Comparison of ENCODE assay signal across 15 mouse cellular contexts in genomic region chr1:189790666-189791065, GRCm38 (mm10).
"Had no signal": no experiment of that assay in that cellular context is flagged by ENCODE, and none has a peak within 500 bp of the region (broad histone marks: within the 10 kb centered on the region; RNA-seq: fewer than 3 reads in every experiment).

No protein-coding gene starts in this region.

- DNase-seq: lung, postnatal 14 days; lung, postnatal 36 days; right cerebral cortex, postnatal 14 days; thymus, adult 2 months; thymus, postnatal 25 days; thymus, postnatal 4 days had no signal

- H3K36me3 ChIP-seq: midbrain, embryonic 13.5 days; midbrain, embryonic 15.5 days; neural tube, embryonic 12.5 days; stomach, embryonic 15.5 days had no signal

- H3K4me2 ChIP-seq: lung, embryonic 15.5 days; midbrain, embryonic 11.5 days; midbrain, embryonic 13.5 days; midbrain, embryonic 15.5 days; neural tube, embryonic 12.5 days; stomach, embryonic 15.5 days had no signal

- H3K4me3 ChIP-seq: lung, embryonic 15.5 days; megakaryocyte, embryonic 14.5 days; midbrain, embryonic 13.5 days; midbrain, embryonic 15.5 days; neural tube, embryonic 12.5 days; stomach, embryonic 15.5 days had no signal

- ATAC-seq: midbrain, embryonic 13.5 days; midbrain, embryonic 15.5 days had no signal

- H3K9me3 ChIP-seq: lung, embryonic 15.5 days; megakaryocyte, embryonic 14.5 days; midbrain, embryonic 13.5 days; midbrain, embryonic 15.5 days; neural tube, embryonic 12.5 days; stomach, embryonic 15.5 days had no signal

- H3K27ac ChIP-seq: lung, embryonic 15.5 days; macrophage; midbrain, embryonic 13.5 days; midbrain, embryonic 15.5 days; neural tube, embryonic 12.5 days; stomach, embryonic 15.5 days; stomach, postnatal 0 days had no signal

- H3K27me3 ChIP-seq: lung, embryonic 15.5 days; neural tube, embryonic 12.5 days; stomach, embryonic 15.5 days had no signal

- H3K9ac ChIP-seq: lung, embryonic 15.5 days; midbrain, embryonic 13.5 days; midbrain, embryonic 15.5 days; neural tube, embryonic 12.5 days; stomach, embryonic 15.5 days had no signal
